Mouse (Mus musculus) forebrain, embryonic 15.5 days (tissue): ENCODE measurements at regions not wholly inside any gene's neighbourhood (a gene's known extent, or its start where the extent isn't known, plus 50 kb on each side); places are given as distances from the start of the nearest gene placed in this dataset.

Source experiments
- ATAC-seq: fragments of 200-750 bp; cut with Nextera tagmentation; replicated peaks from 2 replicates; pipeline ENCODE4 v1.8.0; 2017; ENCODE audit warnings: mild to moderate bottlenecking, moderate TSS enrichment, moderate library complexity
- H3K27ac ChIP-seq: fragments of 300-500 bp; sonication (generic); replicated peaks from 2 replicates; pipeline ENCODE4 v1.5.1; 2015; ENCODE audit warnings: mild to moderate bottlenecking, inconsistent platforms
- H3K27me3 ChIP-seq: fragments of 300-500 bp; sonication (generic); 2 replicates; pipeline ENCODE4 v1.6.1; 2015; ENCODE audit warnings: inconsistent platforms
- H3K36me3 ChIP-seq: fragments of 300-500 bp; sonication (generic); 2 replicates; pipeline ENCODE4 v1.6.1; 2015; ENCODE audit warnings: mild to moderate bottlenecking, inconsistent platforms
- H3K4me1 ChIP-seq: fragments of 300-500 bp; sonication (generic); 2 replicates; pipeline ENCODE4 v1.6.1; 2015; ENCODE audit warnings: inconsistent platforms
- H3K4me2 ChIP-seq: fragments of 300-500 bp; sonication (generic); replicated peaks from 2 replicates; pipeline ENCODE4 v1.6.1; 2015; ENCODE audit warnings: mild to moderate bottlenecking, inconsistent platforms
- H3K4me3 ChIP-seq: fragments of 300-500 bp; sonication (generic); 2 replicates; pipeline ENCODE4 v1.5.1; 2015; ENCODE audit warnings: mild to moderate bottlenecking, inconsistent platforms
- H3K9ac ChIP-seq: fragments of 300-500 bp; sonication (generic); replicated peaks from 2 replicates; pipeline ENCODE4 v1.6.1; 2015; ENCODE audit warnings: mild to moderate bottlenecking, inconsistent platforms
- H3K9me3 ChIP-seq: fragments of 300-500 bp; sonication (generic); 2 replicates; pipeline ENCODE4 v1.6.1; 2016; ENCODE audit warnings: inconsistent platforms
- WGBS: fragments of 180-500 bp; shearing (Covaris S2); methylation state at CpG from one replicate; pipeline ENCODE4 v1.1.7; 2015; ENCODE audit warnings: mixed read lengths; 5-methylcytosine and 5-hydroxymethylcytosine counted together

DNA sequence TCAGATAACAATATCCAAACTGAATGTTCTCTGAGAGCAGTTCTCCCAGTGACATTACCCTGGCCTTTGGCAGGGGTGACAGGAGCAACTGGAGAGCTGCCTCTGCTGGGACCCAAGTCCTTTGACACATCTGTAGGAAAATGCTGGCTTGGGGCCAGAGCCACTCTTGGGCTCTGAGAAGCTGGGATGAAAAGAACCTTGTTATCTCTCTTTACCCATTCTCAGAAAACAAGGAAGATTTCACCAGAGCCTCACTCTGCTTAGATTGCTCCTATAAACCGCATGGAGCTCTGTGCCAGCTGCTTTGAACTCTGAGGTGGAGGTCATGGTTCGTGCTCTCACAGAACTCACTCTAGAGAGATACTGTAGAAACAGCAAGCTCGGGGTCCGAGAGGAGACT is 71.7 kb upstream of the Jak1 start:
- Histone ChIP-seq H3K27me3 (no peaks in the 10 kb centered on the region), H3K9me3 (no peaks in the 10 kb centered on the region), H3K4me3 (no peak overlapping the region), H3K4me1 (no peaks in the 10 kb centered on the region), H3K4me2 (no peak overlapping the region), H3K36me3 (no peaks in the 10 kb centered on the region), H3K9ac (no peak overlapping the region), H3K27ac (no peak overlapping the region)
- WGBS = 70% methylated on average over 4 of the region's 4 CpGs
- ATAC-seq = no peak

DNA sequence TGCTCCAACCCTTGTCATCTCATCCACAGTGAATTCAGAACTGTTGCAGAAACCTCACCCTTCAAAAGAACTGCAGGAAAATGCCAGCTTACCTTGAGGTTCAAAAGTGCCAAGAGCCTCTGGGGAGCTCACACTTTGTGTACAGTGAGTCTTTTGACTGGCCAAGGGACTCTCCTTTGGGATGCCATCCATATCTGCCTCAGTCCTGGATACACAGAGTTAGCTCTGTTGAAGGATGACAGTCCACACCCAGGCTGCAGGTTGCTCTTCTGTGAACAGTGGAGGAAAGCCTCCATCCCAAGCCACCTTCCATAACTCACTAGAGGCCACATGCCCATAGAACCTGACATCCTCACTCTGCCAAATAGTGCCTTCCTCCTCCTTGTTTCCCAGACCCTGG is 71.3 kb upstream of the Jak1 start:
- ATAC-seq = no peak
- Histone ChIP-seq H3K9ac (no peak overlapping the region), H3K9me3 (no peaks in the 10 kb centered on the region), H3K4me1 (no peaks in the 10 kb centered on the region), H3K36me3 (no peaks in the 10 kb centered on the region), H3K27me3 (no peaks in the 10 kb centered on the region), H3K4me3 (no peak overlapping the region), H3K27ac (no peak overlapping the region), H3K4me2 (no peak overlapping the region)

DNA sequence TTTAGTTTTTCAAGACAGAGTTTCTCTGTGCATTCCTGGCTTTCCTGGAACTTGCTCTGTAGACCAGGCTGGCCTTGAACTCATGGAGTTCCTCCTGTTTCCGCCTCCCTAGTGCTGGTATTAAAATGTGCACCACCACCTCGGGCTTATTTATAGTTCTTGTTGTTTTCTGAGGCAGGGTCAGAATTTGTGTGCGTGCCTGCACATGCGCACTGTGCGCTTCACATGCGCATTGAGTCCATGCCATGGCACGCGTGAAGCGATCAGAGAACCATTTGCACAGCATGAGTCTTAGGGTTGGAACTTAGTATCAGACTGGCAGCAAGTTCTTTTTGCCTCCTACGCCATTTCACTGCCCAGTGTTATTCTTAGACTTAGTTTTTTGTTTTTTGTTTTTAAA is 68.8 kb upstream of the Jak1 start:
- Histone ChIP-seq H3K4me3 (no peak overlapping the region), H3K36me3 (no peaks in the 10 kb centered on the region), H3K9me3 (no peaks in the 10 kb centered on the region), H3K4me2 (no peak overlapping the region), H3K27me3 (no peaks in the 10 kb centered on the region), H3K4me1 (no peaks in the 10 kb centered on the region), H3K27ac (no peak overlapping the region), H3K9ac (no peak overlapping the region)
- 95% methylated on average over 10 of the region's 10 CpGs for WGBS
- ATAC-seq = no peak

DNA sequence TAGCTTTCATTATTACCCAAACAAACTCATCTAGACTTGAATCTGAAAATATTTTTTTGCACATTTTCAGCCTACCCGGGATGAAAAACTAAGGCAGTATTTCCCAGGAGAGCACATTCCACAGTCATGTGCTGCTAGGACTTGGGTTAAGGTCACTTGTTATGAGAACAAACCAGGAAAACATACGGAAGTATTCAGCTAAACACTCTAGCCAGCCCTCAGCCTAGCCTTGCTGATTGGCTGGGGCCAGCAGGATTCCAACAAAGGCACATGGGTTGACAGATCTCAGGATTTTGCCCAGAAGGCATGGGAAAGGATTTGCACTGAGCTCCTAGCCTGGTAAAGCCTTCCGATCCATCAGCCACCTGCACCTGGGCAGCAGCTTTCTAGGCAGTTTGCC is 68.0 kb upstream of the Jak1 start:
- Histone ChIP-seq H3K9me3 (no peaks in the 10 kb centered on the region), H3K4me2 (no peak overlapping the region), H3K36me3 (no peaks in the 10 kb centered on the region), H3K9ac (no peak overlapping the region), H3K27ac (no peak overlapping the region), H3K4me1 (no peaks in the 10 kb centered on the region), H3K27me3 (no peaks in the 10 kb centered on the region), H3K4me3 (no peak overlapping the region)
- no peak for ATAC-seq
- 76% methylated on average over 3 of the region's 3 CpGs for WGBS

DNA sequence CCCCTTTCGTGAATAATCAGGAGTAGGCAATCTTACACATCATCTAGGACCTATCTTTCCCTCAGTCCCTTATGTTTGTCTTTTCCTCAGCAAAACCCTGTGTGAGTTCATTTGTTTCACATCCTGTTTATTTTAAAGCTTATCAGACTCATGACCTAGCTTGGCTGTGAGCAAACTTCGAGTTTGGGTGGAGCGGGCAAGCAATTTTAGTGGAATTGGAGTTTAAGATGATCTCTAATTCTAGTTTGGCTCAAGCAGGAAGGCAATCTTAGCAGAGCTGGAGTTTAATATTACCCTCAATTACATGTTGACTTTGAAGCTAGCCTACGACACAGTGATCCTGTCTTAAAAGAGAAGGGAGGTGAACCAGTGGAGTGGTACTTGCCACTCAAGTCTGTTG is 66.1 kb upstream of the Jak1 start:
- no peaks in the 10 kb centered on the region for H3K36me3 ChIP-seq
- H3K27me3 ChIP-seq = no peaks in the 10 kb centered on the region
- no peak overlapping the region for H3K9ac ChIP-seq
- H3K9me3 ChIP-seq = no peaks in the 10 kb centered on the region
- no peaks in the 10 kb centered on the region for H3K4me1 ChIP-seq
- H3K4me3 ChIP-seq = no peak overlapping the region
- no peak overlapping the region for H3K27ac ChIP-seq
- H3K4me2 ChIP-seq = no peak overlapping the region
- WGBS = 91% methylated on average over 4 of the region's 4 CpGs
- ATAC-seq = no peak

DNA sequence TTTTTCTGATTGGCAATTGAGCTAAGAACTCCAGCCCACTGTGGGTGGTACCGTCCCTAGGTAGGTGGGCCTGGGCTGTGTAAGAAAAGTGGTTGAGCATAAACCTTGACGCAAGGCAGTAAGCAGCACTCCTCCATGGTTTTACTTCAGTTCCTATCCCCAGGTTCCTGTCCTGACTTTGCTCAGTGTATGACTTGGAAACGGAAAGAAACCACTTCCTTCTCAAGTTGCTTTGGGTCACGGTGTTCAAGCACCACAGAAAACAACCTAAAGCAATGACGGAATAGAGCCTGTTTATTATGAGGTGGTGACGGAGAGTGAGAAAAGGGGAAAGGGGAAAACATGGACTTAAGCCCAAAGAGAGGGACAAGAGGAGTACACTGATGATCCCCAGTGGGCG is 64.0 kb upstream of the Jak1 start:
- H3K27me3 ChIP-seq = no peaks in the 10 kb centered on the region
- ATAC-seq = no peak
- H3K9ac ChIP-seq = no peak overlapping the region
- H3K4me1 ChIP-seq = no peaks in the 10 kb centered on the region
- H3K36me3 ChIP-seq = no peaks in the 10 kb centered on the region
- H3K27ac ChIP-seq = no peak overlapping the region
- H3K4me3 ChIP-seq = no peak overlapping the region
- 89% methylated on average over 7 of the region's 7 CpGs for WGBS
- no peaks in the 10 kb centered on the region for H3K9me3 ChIP-seq
- no peak overlapping the region for H3K4me2 ChIP-seq

DNA sequence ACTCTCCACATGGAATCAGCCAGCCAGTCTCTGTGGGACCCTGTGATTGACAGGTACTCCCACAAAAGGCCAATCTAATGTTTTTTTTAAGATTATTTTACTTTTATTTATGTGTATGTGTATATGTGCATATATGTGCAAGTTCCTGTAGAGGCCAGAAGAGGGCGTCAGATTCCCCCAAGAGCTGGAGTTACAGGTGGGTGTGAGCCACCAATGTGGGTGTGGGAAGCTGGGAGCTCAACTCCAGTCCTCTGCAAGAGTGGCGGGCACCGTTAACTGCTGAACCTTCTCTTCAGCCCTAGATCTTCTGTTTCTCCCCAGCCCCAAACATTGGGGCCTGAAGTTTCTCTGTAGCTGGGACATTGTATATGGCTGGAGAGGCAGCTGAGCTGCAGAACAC is 61.0 kb upstream of the Jak1 start:
- Histone ChIP-seq H3K4me2 (no peak overlapping the region), H3K9me3 (no peaks in the 10 kb centered on the region), H3K36me3 (no peaks in the 10 kb centered on the region), H3K27ac (no peak overlapping the region), H3K4me3 (no peak overlapping the region), H3K27me3 (no peaks in the 10 kb centered on the region), H3K9ac (no peak overlapping the region), H3K4me1 (no peaks in the 10 kb centered on the region)
- ATAC-seq = no peak
- 81% methylated on average over 3 of the region's 3 CpGs for WGBS

DNA sequence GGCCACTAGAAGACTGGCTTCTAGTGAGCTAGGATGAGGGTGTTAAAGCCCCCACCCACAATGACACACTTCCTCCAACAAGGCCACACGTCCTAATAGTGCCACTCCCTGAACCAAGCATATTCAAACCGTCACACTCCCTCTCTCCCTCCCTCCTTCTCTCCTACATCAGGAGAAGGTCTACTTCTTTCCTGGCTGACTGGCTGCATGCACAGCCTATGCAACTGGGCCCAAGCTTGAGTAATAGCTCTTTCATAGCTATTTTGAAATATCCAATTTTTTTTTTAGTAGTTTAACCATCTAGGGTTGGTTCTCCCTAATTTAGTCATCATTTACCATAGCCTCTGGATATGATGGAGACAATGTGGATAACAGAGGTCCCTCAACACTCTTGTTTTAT is 56.6 kb upstream of the Jak1 start:
- no peak overlapping the region for H3K9ac ChIP-seq
- H3K27me3 ChIP-seq = no peaks in the 10 kb centered on the region
- no peak for ATAC-seq
- no peaks in the 10 kb centered on the region for H3K4me1 ChIP-seq
- no peak overlapping the region for H3K4me3 ChIP-seq
- no peaks in the 10 kb centered on the region for H3K36me3 ChIP-seq
- H3K9me3 ChIP-seq = no peaks in the 10 kb centered on the region
- 79% methylated on average over 2 of the region's 2 CpGs for WGBS
- H3K27ac ChIP-seq = no peak overlapping the region
- H3K4me2 ChIP-seq = no peak overlapping the region

DNA sequence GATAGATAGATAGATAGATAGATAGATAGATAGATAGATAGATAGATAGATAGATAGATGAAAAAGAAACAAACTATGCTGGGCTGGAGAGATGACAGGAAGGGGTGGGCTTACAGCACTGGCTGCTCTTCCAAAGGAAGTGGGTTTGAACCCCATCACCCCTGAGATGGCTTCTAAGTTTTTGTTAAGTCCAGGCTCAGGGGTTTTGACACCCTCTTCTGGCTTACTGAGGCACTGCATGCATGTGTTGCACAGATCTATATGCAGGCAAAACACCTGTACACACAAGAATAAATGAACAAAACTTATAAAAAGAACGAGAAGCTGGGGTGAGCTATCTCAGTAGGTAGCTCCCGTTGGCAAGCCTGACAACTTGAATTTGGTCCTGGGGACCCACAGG is 55.5 kb upstream of the Jak1 start:
- Histone ChIP-seq H3K27ac (no peak overlapping the region), H3K9ac (no peak overlapping the region), H3K27me3 (no peaks in the 10 kb centered on the region), H3K4me2 (no peak overlapping the region), H3K9me3 (no peaks in the 10 kb centered on the region), H3K36me3 (no peaks in the 10 kb centered on the region), H3K4me3 (no peak overlapping the region), H3K4me1 (no peaks in the 10 kb centered on the region)
- no peak for ATAC-seq
- WGBS = 82% methylated on average over 2 of the region's 2 CpGs

DNA sequence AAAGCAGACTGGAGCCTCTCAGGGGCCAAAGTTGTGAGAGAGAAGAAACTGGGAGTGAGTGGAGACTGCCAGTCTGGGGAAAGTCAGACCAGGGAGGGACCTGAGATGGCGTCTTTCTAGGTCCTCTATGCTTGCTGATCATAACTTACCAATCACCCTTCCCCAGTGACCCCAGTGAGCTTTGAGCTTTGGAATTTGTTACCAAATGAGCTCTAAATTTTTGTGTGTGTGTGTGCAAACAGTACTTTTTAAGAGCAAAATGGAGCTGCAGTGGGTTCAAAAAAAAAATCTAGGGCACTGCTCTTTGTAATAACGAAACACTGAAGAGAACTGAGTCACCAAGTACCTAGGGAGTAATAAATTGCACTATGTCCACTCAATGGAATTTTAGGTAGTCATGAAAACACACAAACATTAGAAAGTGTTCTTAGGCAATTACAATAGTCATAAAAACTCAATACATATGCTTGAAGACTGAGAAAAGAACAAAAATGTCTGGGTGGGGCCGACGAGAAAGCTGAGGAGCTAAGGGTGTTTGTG is 54.7 kb upstream of the Jak1 start:
- 86% methylated on average over 4 of the region's 4 CpGs for WGBS
- no peak overlapping the region for H3K27ac ChIP-seq
- ATAC-seq = no peak

DNA sequence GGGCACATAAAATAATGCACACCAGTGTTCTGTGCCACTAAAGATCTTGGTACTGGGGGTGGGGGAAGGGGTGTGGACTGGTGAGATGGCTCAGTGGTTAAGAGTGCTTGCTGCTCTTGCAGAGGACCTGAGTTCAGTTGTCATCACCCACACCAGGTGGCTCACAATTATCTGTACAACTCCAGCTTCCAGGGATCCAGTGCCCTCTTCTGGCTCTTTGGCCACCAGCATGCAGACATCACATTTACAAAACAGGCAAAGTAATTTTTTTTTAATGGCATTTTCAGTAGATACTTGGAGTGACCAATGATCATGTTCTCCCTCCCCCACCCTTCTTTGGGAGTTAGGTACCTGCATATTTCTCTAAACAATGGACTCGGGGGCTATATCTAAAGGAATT is 53.8 kb upstream of the Jak1 start:
- H3K36me3 ChIP-seq = no peaks in the 10 kb centered on the region
- no peaks in the 10 kb centered on the region for H3K27me3 ChIP-seq
- H3K9me3 ChIP-seq = no peaks in the 10 kb centered on the region
- H3K27ac ChIP-seq = no peak overlapping the region
- H3K9ac ChIP-seq = no peak overlapping the region
- 91% methylated on average over 1 of the region's 1 CpGs for WGBS
- no peak for ATAC-seq
- H3K4me2 ChIP-seq = no peak overlapping the region
- H3K4me1 ChIP-seq = no peaks in the 10 kb centered on the region
- H3K4me3 ChIP-seq = no peak overlapping the region

More for the DNA sequence above, 54.7 kb upstream of the Jak1 start:
- H3K4me2 ChIP-seq = no peak overlapping the region
- no peaks in the 10 kb centered on the region for H3K36me3 ChIP-seq
- H3K4me3 ChIP-seq = no peak overlapping the region
- H3K9ac ChIP-seq = no peak overlapping the region
- H3K4me1 ChIP-seq = no peaks in the 10 kb centered on the region
- H3K9me3 ChIP-seq = no peaks in the 10 kb centered on the region
- no peaks in the 10 kb centered on the region for H3K27me3 ChIP-seq

DNA sequence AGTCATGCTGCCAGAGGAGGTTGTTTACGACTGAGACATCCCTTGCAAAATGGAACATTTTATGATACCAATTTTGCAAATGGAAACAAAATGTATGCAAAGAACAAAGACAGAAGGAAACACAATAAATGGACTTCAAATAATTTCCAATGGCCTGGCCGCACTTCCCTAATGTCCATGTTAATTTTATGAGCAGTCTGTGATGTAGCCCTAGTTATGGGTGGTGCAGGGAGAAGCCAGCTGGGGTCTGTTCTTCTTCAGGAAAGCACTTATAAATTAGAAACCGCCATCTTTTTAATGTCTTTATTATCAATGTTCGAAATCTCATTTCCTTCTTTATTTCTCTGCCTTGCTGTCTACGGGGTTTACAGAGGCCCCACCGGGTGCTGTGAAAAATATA is 51.0 kb upstream of the Jak1 start:
- no peak overlapping the region for H3K9ac ChIP-seq
- no peaks in the 10 kb centered on the region for H3K4me1 ChIP-seq
- no peak overlapping the region for H3K4me2 ChIP-seq
- H3K36me3 ChIP-seq = no peaks in the 10 kb centered on the region
- no peak overlapping the region for H3K4me3 ChIP-seq
- H3K9me3 ChIP-seq = no peaks in the 10 kb centered on the region
- H3K27ac ChIP-seq = no peak overlapping the region
- no peak for ATAC-seq
- no peaks in the 10 kb centered on the region for H3K27me3 ChIP-seq
- WGBS = 87% methylated on average over 6 of the region's 6 CpGs
